Mouse (Mus musculus) testis, adult 2 months (tissue): ENCODE measurements around the gene Rbm4.

Experiments used
- CTCF ChIP-seq: fragments of 200-500 bp; IDR thresholded peaks from 2 replicates; pipeline ENCODE4 v1.5.1; 2012; ENCODE audit warnings: low read depth, mild to moderate bottlenecking, inconsistent platforms, low read length, moderate library complexity; ENCODE audit not compliant: control insufficient read depth, insufficient read depth, insufficient replicate concordance
- POLR2A ChIP-seq: fragments of 200-500 bp; IDR thresholded peaks from 2 replicates; pipeline ENCODE4 v1.6.1; 2012; ENCODE audit warnings: low read depth, mild to moderate bottlenecking, inconsistent platforms, low read length, moderate library complexity; ENCODE audit not compliant: control insufficient read depth

DNA sequence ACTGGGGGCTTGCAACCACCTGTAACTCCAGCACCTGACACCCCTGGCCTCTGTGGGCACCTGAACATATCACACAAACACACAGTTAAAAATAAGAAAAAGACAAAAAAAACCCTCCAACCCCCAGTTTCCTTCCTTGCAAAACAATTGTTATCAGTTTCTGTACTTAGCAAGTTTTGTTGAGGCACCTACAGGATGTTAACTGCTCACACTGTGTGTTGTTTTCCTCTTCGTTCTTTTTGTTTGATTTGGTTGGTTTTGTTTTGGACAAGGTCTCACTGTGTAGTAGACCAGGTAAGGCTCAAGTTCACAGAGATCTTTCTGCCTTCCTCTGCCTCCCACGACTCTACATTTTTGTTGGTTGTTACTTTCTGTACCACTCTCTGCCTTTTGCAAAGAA is 48.9 kb upstream of the Rbm4 start:
- no peak for TF ChIP-seq POLR2A
- TF ChIP-seq CTCF: no peak
